Mouse (Mus musculus): ENCODE results near the gene Ctr9.

Ctr9 gene

GRCm38 (mm10) chr7:111028281-111029045 is at the start of gene Ctr9:
Gene Ctr9, plus strand, starts transcription at chr7:111028951.
- peak; percentile 93 to 96 for DNase-seq

GRCm38 (mm10) chr7:110981036-110981435 is 47.7 kb upstream of the Ctr9 start:
- DNase-seq, result no peak

- peak; percentile 3 to 5 for DNase-seq
These were observed 46.6 kb upstream of the Ctr9 start, which contains the start of gene Mrvi1 for GRCm38 (mm10) chr7:110982053-110982705. Gene Mrvi1, minus strand, starts transcription at chr7:110982461.

- DNase-seq, result peak in 1 of 2 experiments; percentile 9
These were observed 46.0 kb upstream of the Ctr9 start for GRCm38 (mm10) chr7:110982764-110983163.

GRCm38 (mm10) chr7:110983621-110984020 is 45.1 kb upstream of the Ctr9 start:
- no peak for DNase-seq

GRCm38 (mm10) chr7:110985581-110986265 is 43.0 kb upstream of the Ctr9 start:
- DNase-seq, result no peak

GRCm38 (mm10) chr7:110988081-110988480 is 40.7 kb upstream of the Ctr9 start:
- no peak for DNase-seq

GRCm38 (mm10) chr7:110989286-110989879 is 39.4 kb upstream of the Ctr9 start:
- no peak for DNase-seq

GRCm38 (mm10) chr7:110990356-110991220 is 38.2 kb upstream of the Ctr9 start:
- no peak for DNase-seq

GRCm38 (mm10) chr7:110991221-110991494 is 37.6 kb upstream of the Ctr9 start:
- DNase-seq, result no peak

- no peak for DNase-seq
These were observed 29.6 kb upstream of the Ctr9 start for GRCm38 (mm10) chr7:110998887-110999827.

GRCm38 (mm10) chr7:111004136-111004840 is 24.5 kb upstream of the Ctr9 start:
- no peak for DNase-seq

GRCm38 (mm10) chr7:111014039-111014605 is 14.6 kb upstream of the Ctr9 start:
- DNase-seq, result no peak

GRCm38 (mm10) chr7:111014893-111015292 is 13.9 kb upstream of the Ctr9 start:
- DNase-seq, result peak; percentile 53 to 57

GRCm38 (mm10) chr7:111015731-111016130 is 13.0 kb upstream of the Ctr9 start:
- no peak for DNase-seq

GRCm38 (mm10) chr7:111016921-111017320 is 11.8 kb upstream of the Ctr9 start:
- DNase-seq, result no peak

- DNase-seq, result no peak
These were observed 7.9 kb upstream of the Ctr9 start for GRCm38 (mm10) chr7:111020814-111021213.

- DNase-seq, result peak in 1 of 2 experiments; percentile 5
These were observed 4.6 kb upstream of the Ctr9 start for GRCm38 (mm10) chr7:111024068-111024594.

GRCm38 (mm10) chr7:111024912-111025311 is 3.8 kb upstream of the Ctr9 start:
- no peak for DNase-seq

GRCm38 (mm10) chr7:111029046-111029553 is 349 bp downstream of the Ctr9 start:
- no peak for DNase-seq
